Mouse (Mus musculus): ENCODE results near the gene Rb1.
A peak's percentile ranks its signal among the peaks of the same experiment; 100 is the strongest.

The Rb1 gene

DNA sequence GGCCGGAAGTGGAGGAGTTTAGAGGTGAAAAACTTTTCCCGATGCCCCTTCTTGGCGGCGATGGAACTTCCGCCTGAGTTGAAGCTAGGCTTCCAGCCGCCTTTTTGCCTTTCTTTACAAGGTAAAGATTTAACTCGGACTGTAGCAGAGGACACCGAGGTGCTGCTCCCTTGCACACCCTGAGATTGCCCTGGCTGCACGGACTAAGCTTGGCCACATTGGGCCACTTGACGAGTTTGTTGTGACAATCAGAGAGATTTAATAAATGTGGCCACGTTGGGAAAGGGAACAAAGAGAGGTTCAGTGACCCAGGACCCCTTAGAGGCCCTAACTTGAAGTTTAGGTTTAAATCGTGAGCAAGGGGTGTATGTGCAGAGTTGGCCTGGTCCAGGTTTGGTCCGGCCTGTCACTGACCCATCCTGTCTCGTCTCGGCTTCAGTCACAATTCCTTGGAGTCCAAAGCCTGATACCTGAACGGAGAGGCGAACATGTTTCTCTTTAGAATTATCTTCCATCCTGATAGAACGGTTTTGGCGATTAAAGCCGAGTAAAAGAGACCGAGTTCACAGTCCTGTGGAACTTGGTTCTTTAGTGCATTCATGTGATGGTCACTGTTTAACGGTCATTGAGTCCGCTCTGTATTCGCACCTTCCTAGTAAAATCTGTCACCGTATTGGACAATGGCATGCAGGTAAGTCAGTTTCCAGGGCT lies 181.8 kb downstream of the Rb1 start:
- DNase-seq = no peak

DNA sequence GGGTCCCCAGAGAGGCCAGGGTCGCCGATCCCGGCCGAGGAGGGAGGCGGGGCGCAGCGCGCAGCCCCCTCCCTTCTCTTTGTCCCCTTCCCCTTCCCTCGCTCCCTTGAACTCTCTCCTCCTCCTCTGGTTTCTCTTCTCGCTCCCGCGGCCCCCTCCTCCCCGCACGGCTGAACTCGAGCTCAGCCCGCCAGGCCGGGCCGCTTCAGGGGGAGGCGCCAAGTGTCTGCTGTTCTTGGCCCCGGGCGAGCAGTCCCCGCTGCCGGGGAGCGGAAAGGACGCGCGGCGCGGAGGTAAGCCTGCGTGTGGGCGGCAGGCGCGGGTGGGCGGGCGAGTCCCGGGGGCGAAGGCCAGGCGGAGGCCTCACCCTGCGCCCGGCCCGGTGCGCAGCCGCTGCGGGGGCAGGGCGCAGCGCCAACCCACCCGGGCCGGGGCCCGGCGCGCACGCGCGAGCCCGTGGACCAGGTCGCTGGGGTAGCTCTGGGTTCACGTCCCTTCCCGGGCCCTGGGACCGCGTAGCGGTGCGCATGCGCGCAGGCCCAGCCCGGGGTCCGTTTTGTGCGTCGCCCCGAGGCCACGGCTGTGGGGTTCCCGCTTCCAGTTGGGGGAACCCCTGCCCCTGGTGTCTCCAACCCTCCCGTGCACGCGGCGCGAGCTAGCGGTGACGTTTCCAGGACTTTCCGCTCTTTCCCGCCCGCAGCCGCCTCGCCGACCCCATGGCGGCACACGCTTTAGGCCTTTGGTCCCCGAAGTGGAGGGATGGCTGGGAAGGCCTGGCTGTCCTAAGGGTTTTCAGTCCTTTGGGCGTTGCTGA lies 182.5 kb downstream of the Rb1 start:
- DNase-seq = peak; percentile 88 to 92

DNA sequence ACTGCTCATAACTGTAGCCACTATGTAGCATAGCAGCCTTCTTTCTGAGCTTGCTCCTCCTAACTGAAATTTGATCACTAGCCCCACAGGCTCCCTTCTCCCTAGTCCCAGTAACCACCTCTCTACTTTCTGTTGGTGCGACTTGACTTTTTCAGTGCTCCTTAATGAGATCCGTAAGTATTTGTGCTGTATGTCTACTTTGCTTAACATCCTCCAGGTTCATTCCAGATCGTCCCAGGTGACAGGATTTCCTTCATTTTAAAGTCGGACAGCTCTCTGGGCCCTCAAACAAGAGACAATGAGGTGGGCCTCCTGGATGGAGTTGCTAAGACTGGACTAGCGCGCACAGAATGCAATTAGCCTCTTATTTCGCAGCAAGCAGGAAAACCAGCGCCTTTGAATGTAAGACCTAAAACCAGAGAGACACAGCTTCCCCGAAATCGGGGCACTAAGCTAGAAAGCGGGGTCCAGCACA lies 183.2 kb downstream of the Rb1 start:
- DNase-seq = no peak

GRCm38 (mm10) chr14:73141800-73142199 lies 183.8 kb downstream of the Rb1 start:
- no peak for DNase-seq

GRCm38 (mm10) chr14:73139866-73140265 lies 185.8 kb downstream of the Rb1 start:
- DNase-seq = no peak

- no peak for DNase-seq
Observed at GRCm38 (mm10) chr14:73138483-73138882, 187.1 kb downstream of the Rb1 start.

DNA sequence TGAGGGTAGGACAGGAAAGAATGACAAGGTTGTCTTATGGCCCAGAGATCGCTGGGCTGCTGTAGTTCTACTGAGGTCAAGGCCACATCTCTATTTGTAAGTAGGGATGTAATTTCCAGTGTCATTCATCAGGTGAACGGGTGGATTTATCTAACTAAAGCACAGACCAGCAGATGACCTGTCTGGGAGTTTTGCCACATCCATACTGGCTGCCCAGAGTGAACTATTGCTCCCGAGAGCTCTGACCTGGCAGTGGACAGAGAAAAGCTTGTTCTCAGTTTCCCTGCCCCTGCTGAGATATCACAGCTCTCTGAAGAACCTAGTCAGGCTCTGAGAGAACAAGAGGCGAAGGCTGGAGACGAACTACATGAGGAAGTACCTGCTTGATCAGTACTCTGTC lies 188.4 kb downstream of the Rb1 start:
- DNase-seq = no peak

Data from lung, postnatal 4 days (tissue).